Comparison of ENCODE assay signal across 8 mouse cellular contexts in genomic region chr15:83042655-83043361, GRCm38 (mm10). TPM values are rescaled to one million over a fixed set of nuclear protein-coding genes. Genes with fewer than 3 reads are reported as not detected.
DNase-seq lines count a peak whose midpoint lies in the region; ATAC-seq and TF ChIP-seq lines count a peak whose summit lies in the region.

No protein-coding gene starts in this region.

- no peaks in the 10 kb centered on the region for H3K27me3 ChIP-seq in intestine, embryonic 15.5 days (replicated peaks)
- H3K27me3 ChIP-seq in neural tube, embryonic 13.5 days, result peaks cover 14% of the 10 kb centered on the region

- H3K27ac ChIP-seq in cortical plate, adult 2 months (ENCODE audit: insufficient read depth, low read length), result peak overlapping the region; percentile 42; the same call in 1 of the 2 replicates
- no peak overlapping the region for H3K27ac ChIP-seq in intestine, embryonic 15.5 days
- peak overlapping the region; percentile 34 for H3K27ac ChIP-seq in neural tube, embryonic 13.5 days (replicated peaks)

- no peaks in the 10 kb centered on the region for H3K36me3 ChIP-seq in intestine, embryonic 15.5 days
- no peaks in the 10 kb centered on the region for H3K36me3 ChIP-seq in neural tube, embryonic 13.5 days

- peak; percentile 21; the same call in 1 of the 2 replicates for ATAC-seq in intestine, embryonic 15.5 days
- ATAC-seq in neural tube, embryonic 13.5 days (ENCODE audit: low read depth), result no peak

- H3K4me3 ChIP-seq in cortical plate, adult 2 months (ENCODE audit: insufficient read depth, low read length), result peak overlapping the region; percentile 36
- H3K4me3 ChIP-seq in intestine, embryonic 15.5 days (replicated peaks), result no peak overlapping the region
- no peak overlapping the region for H3K4me3 ChIP-seq in neural tube, embryonic 13.5 days
- no peak overlapping the region for H3K4me3 ChIP-seq in lung, adult 2 months (replicated peaks; ENCODE audit: extremely low read depth, low read depth, low read length)

- H3K9me3 ChIP-seq in intestine, embryonic 15.5 days, result no peaks in the 10 kb centered on the region
- H3K9me3 ChIP-seq in neural tube, embryonic 13.5 days, result peaks cover 3% of the 10 kb centered on the region; the same call in 1 of the 2 replicates

- peak overlapping the region; percentile 6; the same call in 1 of the 2 replicates for H3K4me2 ChIP-seq in intestine, embryonic 15.5 days (replicated peaks)
- peak overlapping the region; percentile 25 for H3K4me2 ChIP-seq in neural tube, embryonic 13.5 days

- no peaks in the 10 kb centered on the region for H3K4me1 ChIP-seq in cortical plate, adult 2 months (ENCODE audit: control insufficient read depth, insufficient read depth, low read length)
- H3K4me1 ChIP-seq in intestine, embryonic 15.5 days (replicated peaks), result peaks cover 40% of the 10 kb centered on the region
- H3K4me1 ChIP-seq in neural tube, embryonic 13.5 days (replicated peaks), result peaks cover 29% of the 10 kb centered on the region
- no peaks in the 10 kb centered on the region for H3K4me1 ChIP-seq in lung, adult 2 months (ENCODE audit: control insufficient read depth, insufficient read depth, low read length)

- no peak for TF ChIP-seq CTCF in cortical plate, adult 2 months (IDR thresholded peaks at IDR 0.05; ENCODE audit: extremely low read depth, insufficient read depth, low read length)
- no peak for TF ChIP-seq CTCF in lung, adult 2 months (IDR thresholded peaks at IDR 0.05; ENCODE audit: insufficient read depth, low read length)

- no peak overlapping the region for H3K9ac ChIP-seq in intestine, embryonic 15.5 days
- peak overlapping the region; percentile 35; the same call in 1 of the 2 replicates for H3K9ac ChIP-seq in neural tube, embryonic 13.5 days

- WGBS in intestine, embryonic 15.5 days, result 12% methylated on average over 6 of the region's 6 CpGs
- whole genome bisulfite sequencing in neural tube, embryonic 13.5 days, result 6% methylated on average over 6 of the region's 6 CpGs
- WGBS in lung, adult 2 months, result 26% methylated on average over 6 of the region's 6 CpGs

- TF ChIP-seq POLR2A in cortical plate, adult 2 months (IDR thresholded peaks at IDR 0.05; ENCODE audit: extremely low read depth, insufficient read depth, low read length), result no peak
- TF ChIP-seq POLR2A in lung, adult 2 months (IDR thresholded peaks at IDR 0.05; ENCODE audit: borderline replicate concordance, extremely low read depth, low read depth, low read length), result no peak

- DNase-seq in layer of hippocampus, adult 11-12 months (ENCODE audit: low spot score), result peak; percentile 56
- DNase-seq in layer of hippocampus, adult 9-10 months (ENCODE audit: low spot score), result no peak
- DNase-seq in cerebellum, adult 9-11 months, result no peak
- DNase-seq in lung, adult 2 months, result no peak
- no peak for DNase-seq in frontal cortex, postnatal 25 days (ENCODE audit: low spot score in 2 of 2)

RNA-seq across cellular contexts. Expression of gene Nfam1, which starts 9.7 kb away (rescaled TPM):
- 2.1 and 2.6 TPM in 2 replicates for polyA plus RNA-seq in cortical plate, adult 2 months (2012; rRNA removed)
- 3.7 and 3.8 TPM in 2 replicates for polyA plus RNA-seq in intestine, embryonic 15.5 days (2015; fragmentation: Nextera tagmentation; extraction: Ambion mirVana)
- 2.4 and 2.6 TPM in 2 replicates for polyA plus RNA-seq in neural tube, embryonic 13.5 days (2015; fragmentation: Nextera tagmentation; extraction: Ambion mirVana)
- 13.7 and 19.3 TPM in 2 replicates for polyA plus RNA-seq in lung, adult 2 months (2012; rRNA removed)

RNA-seq across cellular contexts. Expression of gene Serhl, which starts 46.5 kb away (rescaled TPM):
- 15.9 and 16.4 TPM in 2 replicates for polyA plus RNA-seq in cortical plate, adult 2 months (2012; rRNA removed)
- 56.3 and 61.7 TPM in 2 replicates for polyA plus RNA-seq in intestine, embryonic 15.5 days (2015; fragmentation: Nextera tagmentation; extraction: Ambion mirVana)
- 20.8 and 31.3 TPM in 2 replicates for polyA plus RNA-seq in neural tube, embryonic 13.5 days (2015; fragmentation: Nextera tagmentation; extraction: Ambion mirVana)
- polyA plus RNA-seq in lung, adult 2 months (2012; rRNA removed), result 38.6 and 43.5 TPM in 2 replicates

RNA-seq across cellular contexts. Expression of gene Tcf20, which starts 55.1 kb away (rescaled TPM):
- 37.1 and 38.4 TPM in 2 replicates for polyA plus RNA-seq in cortical plate, adult 2 months (2012; rRNA removed)
- polyA plus RNA-seq in intestine, embryonic 15.5 days (2015; fragmentation: Nextera tagmentation; extraction: Ambion mirVana), result 7.0 and 7.7 TPM in 2 replicates
- 11.8 and 12.7 TPM in 2 replicates for polyA plus RNA-seq in neural tube, embryonic 13.5 days (2015; fragmentation: Nextera tagmentation; extraction: Ambion mirVana)
- polyA plus RNA-seq in lung, adult 2 months (2012; rRNA removed), result 12.6 and 16.8 TPM in 2 replicates
